Mouse (Mus musculus) C2C12 (cell line): ENCODE data around the gene 2210011C24Rik. TPM values are rescaled to one million over a fixed set of nuclear protein-coding genes. Genes with fewer than 3 reads are reported as not detected.

ENCODE experiments used
- H3K27me3 ChIP-seq: one replicate; pipeline ENCODE4 v1.6.1; 2011; ENCODE audit not compliant: control insufficient read depth, insufficient read depth, insufficient read length
- H3K36me3 ChIP-seq: one replicate; pipeline ENCODE4 v1.6.1; 2011; ENCODE audit not compliant: control insufficient read depth, insufficient read depth
- H3K4me3 ChIP-seq: one replicate; pipeline ENCODE4 v1.5.1; 2011; ENCODE audit warnings: mild to moderate bottlenecking, control low read depth; ENCODE audit not compliant: poor library complexity, insufficient read depth, severe bottlenecking
- H3K79me2 ChIP-seq: one replicate; pipeline ENCODE4 v1.6.1; 2011; ENCODE audit not compliant: control insufficient read depth, insufficient read depth
- H3K79me3 ChIP-seq: one replicate; pipeline ENCODE4 v1.6.1; 2011; ENCODE audit warnings: low read depth, control low read depth
- H3ac ChIP-seq: one replicate; pipeline ENCODE3; 2011; ENCODE audit warnings: low read depth; ENCODE audit not compliant: control insufficient read depth, insufficient read length
- CEBPB ChIP-seq: IDR thresholded peaks from one replicate; pipeline ENCODE4 v1.6.1; 2011; ENCODE audit warnings: low read depth, mild to moderate bottlenecking, control low read depth, moderate library complexity
- CTCF ChIP-seq: IDR thresholded peaks from one replicate; pipeline ENCODE4 v1.5.1; 2011; ENCODE audit not compliant: control insufficient read depth, insufficient read depth, insufficient read length
- FOSL1 ChIP-seq: IDR thresholded peaks from one replicate; pipeline ENCODE4 v1.8.0; 2011; ENCODE audit warnings: mild to moderate bottlenecking, low read length; ENCODE audit not compliant: poor library complexity, insufficient read depth, severe bottlenecking
- MAX ChIP-seq: IDR thresholded peaks from one replicate; pipeline ENCODE4 v1.6.1; 2011; ENCODE audit warnings: mild to moderate bottlenecking, control low read depth
- MYOD1 ChIP-seq: IDR thresholded peaks from one replicate; pipeline ENCODE4 v1.6.1; 2011; ENCODE audit warnings: low read depth; ENCODE audit not compliant: control insufficient read depth, insufficient read length
- MYOG ChIP-seq: IDR thresholded peaks from one replicate; pipeline ENCODE4 v1.6.1; 2011; ENCODE audit not compliant: control insufficient read depth, insufficient read length; ENCODE audit errors: extremely low read depth
- USF1 ChIP-seq: IDR thresholded peaks from one replicate; pipeline ENCODE4 v1.6.1; 2011; ENCODE audit warnings: low read depth, mild to moderate bottlenecking, control low read depth, moderate library complexity
- microRNA-seq: library from miRNA; unstranded; fragments of <30 nt; microRNA quantifications from one replicate; pipeline ENCODE4, GENCODE M21; 2019; ENCODE audit warnings: borderline microRNAs expressed
- polyA plus RNA-seq: library from polyadenylated mRNA; unstranded; fragments of >200 nt; fragmentation: generic; extraction: Trizol; gene quantifications from one replicate; pipeline ENCODE4 v1.2.1, GENCODE M21; 2012; ENCODE audit warnings: missing spikeins

Gene 2210011C24Rik
- polyA plus RNA-seq, 1 experiment = 1.5 TPM

DNA sequence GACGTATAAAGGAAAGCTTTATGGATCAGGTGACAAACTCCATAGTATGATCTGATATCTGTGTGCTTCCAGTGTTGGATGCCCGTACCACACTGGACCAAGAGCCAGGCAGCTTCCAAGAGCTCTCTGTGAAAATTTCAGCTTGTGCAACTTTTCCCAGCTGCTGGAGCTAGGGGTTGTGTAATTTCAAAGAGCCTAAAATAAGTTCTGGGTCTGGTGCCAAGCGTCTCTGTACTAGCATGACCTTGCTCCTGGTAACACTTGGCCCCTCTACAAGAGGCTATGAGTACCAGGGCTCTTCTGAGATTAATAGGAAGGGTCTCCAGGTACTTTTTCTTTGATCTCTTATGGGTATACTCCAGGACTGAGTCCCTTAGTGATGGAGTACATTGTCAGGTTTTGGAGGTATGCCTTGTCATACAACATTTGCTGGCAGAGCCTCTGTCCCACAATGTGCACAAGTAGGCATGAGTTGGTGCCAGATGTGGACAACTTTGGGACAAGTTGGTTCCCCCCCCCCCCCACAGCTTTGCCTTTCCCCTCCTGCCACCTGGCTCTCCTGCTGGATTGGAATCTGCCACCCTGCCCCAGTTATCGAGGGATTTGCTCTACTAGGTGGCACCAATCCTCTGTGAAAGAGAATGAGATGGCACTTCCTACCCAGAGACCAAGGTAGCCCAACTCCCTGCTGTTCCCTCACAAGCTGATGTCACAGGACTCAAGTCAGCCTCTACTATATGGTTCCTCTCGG lies 47.8 kb downstream of the 2210011C24Rik start:
- Histone ChIP-seq H3ac (no peak overlapping the region), H3K79me2 (peaks cover 48% of the 10 kb centered on the region), H3K79me3 (peaks cover 18% of the 10 kb centered on the region), H3K27me3 (no peaks in the 10 kb centered on the region), H3K36me3 (peaks cover 58% of the 10 kb centered on the region), H3K4me3 (no peak overlapping the region)
- TF ChIP-seq FOSL1 (no peak), CEBPB (no peak), MAX (no peak), MYOG (no peak), USF1 (no peak), MYOD1 (no peak), CTCF (no peak)

Small RNA genes lying within 50 kb of the gene (microRNA-seq; reads per million reads assigned to microRNA genes)
- gene Mir1199 (1.6 reads per million, percentile 35 among the genes with 10 or more reads in this experiment), gene Mir8111 (0.20 reads per million)

Other genes with a start within 250 kb of the 2210011C24Rik start
- gene Adgrl1, start 112.1 kb downstream of the 2210011C24Rik start, polyA plus RNA-seq = 16.6 TPM
- gene Gm10644, start 57.0 kb downstream of the 2210011C24Rik start, polyA plus RNA-seq = 0.08 TPM
- 140 TPM for gene Asf1b, start 56.7 kb downstream of the 2210011C24Rik start, polyA plus RNA-seq
- gene Prkaca, start 39.2 kb downstream of the 2210011C24Rik start, polyA plus RNA-seq = 75.1 TPM
- gene Samd1, start 14.5 kb downstream of the 2210011C24Rik start, polyA plus RNA-seq = 69.7 TPM
- gene 1700067K01Rik, start 10.7 kb downstream of the 2210011C24Rik start, polyA plus RNA-seq = 0.12 TPM
- 3.5 TPM for gene Palm3, start 9.3 kb upstream of the 2210011C24Rik start, polyA plus RNA-seq
- gene Il27ra, start 30.4 kb upstream of the 2210011C24Rik start, polyA plus RNA-seq = 0.49 TPM
- gene Rln3, start 32.8 kb upstream of the 2210011C24Rik start, polyA plus RNA-seq = not detected
- gene Gm10643, start 53.0 kb upstream of the 2210011C24Rik start, polyA plus RNA-seq = 0.49 TPM
- gene Rfx1, start 54.7 kb upstream of the 2210011C24Rik start, polyA plus RNA-seq = 9.8 TPM
- gene Dcaf15, start 92.6 kb upstream of the 2210011C24Rik start, polyA plus RNA-seq = 45.2 TPM
- 10.3 TPM for gene Podnl1, start 113.8 kb upstream of the 2210011C24Rik start, polyA plus RNA-seq
- 25.2 TPM for gene Cc2d1a, start 135.8 kb upstream of the 2210011C24Rik start, polyA plus RNA-seq
- gene 4930432K21Rik, start 135.9 kb upstream of the 2210011C24Rik start, polyA plus RNA-seq = 0.61 TPM
- 1.1 TPM for gene Nanos3, start 173.0 kb upstream of the 2210011C24Rik start, polyA plus RNA-seq
- 10.1 TPM for gene Zswim4, start 224.9 kb upstream of the 2210011C24Rik start, polyA plus RNA-seq
- gene D8Ertd738e, start 237.5 kb upstream of the 2210011C24Rik start, polyA plus RNA-seq = 281 TPM
- 23.2 TPM for gene Mri1, start 245.2 kb upstream of the 2210011C24Rik start, polyA plus RNA-seq